Mouse (Mus musculus) stomach, postnatal 0 days (tissue): ENCODE measurements around the gene Ptcd3.

Source experiments
- CTCF ChIP-seq: IDR thresholded peaks from 2 replicates; pipeline ENCODE4 v1.5.1; 2016; ENCODE audit warnings: antibody characterized with exemption, low read depth, mild to moderate bottlenecking, moderate library complexity
- EP300 ChIP-seq: optimal IDR thresholded peaks from 2 replicates; pipeline ENCODE3; 2016; ENCODE audit warnings: antibody characterized with exemption

DNA sequence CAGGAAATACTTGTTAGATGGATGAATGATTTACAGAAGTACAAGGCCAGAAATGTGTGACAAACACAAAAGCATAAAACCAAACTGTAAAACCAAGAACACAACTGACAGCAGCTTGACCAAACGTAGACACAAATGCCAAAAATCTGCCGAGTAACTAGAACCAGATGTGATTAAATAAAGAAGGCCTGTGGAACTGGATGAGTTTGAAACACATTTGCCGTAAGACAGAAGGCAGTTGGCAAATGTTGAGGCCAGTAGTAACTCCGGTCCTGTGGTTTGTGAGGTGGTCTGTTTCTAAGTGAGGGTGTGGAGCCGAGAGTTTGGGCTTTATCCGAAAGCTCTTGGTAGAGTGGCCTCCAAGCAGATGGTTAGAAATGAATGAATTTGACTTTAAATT is 32.4 kb upstream of the Ptcd3 start:
- no peak for TF ChIP-seq CTCF
- TF ChIP-seq EP300 = no peak
